Mouse (Mus musculus) heart, adult 2 months (tissue): ENCODE data around the gene Rd3. TPM values are rescaled to one million over a fixed set of nuclear protein-coding genes. Genes with fewer than 3 reads are reported as not detected.

Experiments
- DNase-seq, 2 experiments: peaks; one replicate each; pipeline ENCODE4 v3.0.0; 2021
- H3K27ac ChIP-seq: fragments of 200-600 bp; 2 replicates; pipeline ENCODE4 v1.8.1; 2022
- H3K27me3 ChIP-seq: fragments of 200-500 bp; 2 replicates; pipeline ENCODE4 v1.6.1; 2012; ENCODE audit warnings: mild to moderate bottlenecking, low read length, inconsistent platforms, mixed read lengths; ENCODE audit not compliant: control insufficient read depth, insufficient read depth
- H3K36me3 ChIP-seq: fragments of 200-500 bp; 2 replicates; pipeline ENCODE4 v1.6.1; 2012; ENCODE audit warnings: low read length, inconsistent platforms; ENCODE audit not compliant: control insufficient read depth, insufficient read depth
- H3K4me1 ChIP-seq: fragments of 200-500 bp; 2 replicates; pipeline ENCODE4 v1.6.1; 2011; ENCODE audit warnings: low read length; ENCODE audit not compliant: control insufficient read depth, insufficient read depth
- H3K4me3 ChIP-seq: fragments of 200-600 bp; 2 replicates; pipeline ENCODE4 v1.8.1; 2022
- H3K79me2 ChIP-seq: fragments of 200-500 bp; replicated peaks from 2 replicates; pipeline ENCODE4 v1.6.1; 2012; ENCODE audit warnings: mild to moderate bottlenecking, inconsistent platforms, low read length, moderate library complexity, mixed read lengths; ENCODE audit not compliant: control insufficient read depth, insufficient read depth
- H3K9ac ChIP-seq: fragments of 200-500 bp; 2 replicates; pipeline ENCODE4 v1.6.1; 2012; ENCODE audit warnings: low read depth, mild to moderate bottlenecking, control low read depth, inconsistent platforms, low read length, mixed read lengths
- CTCF ChIP-seq: fragments of 200-600 bp; IDR thresholded peaks from 2 replicates; pipeline ENCODE4 v1.8.1; 2022; ENCODE audit warnings: antibody characterized with exemption, mild to moderate bottlenecking, moderate library complexity
- EP300 ChIP-seq: fragments of 200-500 bp; IDR thresholded peaks from 2 replicates; pipeline ENCODE4 v1.6.1; 2011; ENCODE audit warnings: low read depth, low read length, control low read depth; ENCODE audit not compliant: insufficient read depth
- POLR2A ChIP-seq: fragments of 200-500 bp; IDR thresholded peaks from 2 replicates; pipeline ENCODE4 v1.6.1; 2011; ENCODE audit warnings: mild to moderate bottlenecking, low read depth, low read length, control low read depth; ENCODE audit not compliant: insufficient read depth
- WGBS: fragments of 180-500 bp; shearing (Covaris S2); methylation state at CpG from one replicate; pipeline ENCODE4 v1.1.7; 2018; 5-methylcytosine and 5-hydroxymethylcytosine counted together
- intact Hi-C: fragments of 180-260 bp; cut with DNase I; formaldehyde crosslinking; loops from one replicate; pipeline ENCODE4 v1.15.1; 2025
- polyA plus RNA-seq: library from polyadenylated mRNA; depleted of rRNA; stranded (reverse); fragments of >200 nt; gene quantifications from 2 replicates; pipeline ENCODE4 v1.2.3, GENCODE M21; 2012
- total RNA-seq, 2 experiments: library from RNA; stranded (reverse); gene quantifications; 2 replicates each; pipeline ENCODE4 v1.2.3; 2021

Gene Rd3
- total and polyA plus RNA-seq, 3 experiments = 0.18 to 0.49 (median 0.23) TPM

DNA sequence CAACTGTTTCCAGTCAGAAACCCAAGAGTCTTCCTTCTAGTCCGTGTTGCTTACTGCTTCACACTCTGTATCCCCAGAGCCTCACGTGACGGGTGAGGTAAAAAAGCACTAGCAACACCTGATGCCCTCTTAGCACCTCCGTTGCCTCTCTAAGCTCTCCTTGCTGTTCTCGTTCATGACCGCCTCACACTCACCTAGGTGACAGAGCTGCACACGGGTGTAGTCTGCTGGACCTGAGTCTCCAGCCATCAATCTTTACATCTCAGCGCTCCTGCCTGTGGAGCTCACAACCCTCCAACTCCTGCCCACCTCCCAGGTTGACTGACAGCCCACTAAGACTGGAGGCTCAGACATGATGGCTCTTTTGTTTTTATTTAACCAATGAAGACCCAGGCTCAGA, 29.4 kb upstream of the Rd3 start:
- no peaks in the 10 kb centered on the region for H3K36me3 ChIP-seq
- no peak for TF ChIP-seq CTCF
- TF ChIP-seq EP300 = no peak
- TF ChIP-seq POLR2A = no peak
- intact Hi-C loops = no loop called here
- no peaks in the 10 kb centered on the region for H3K27me3 ChIP-seq
- peak in 1 of 2 experiments; percentile 14 for DNase-seq
- no peak overlapping the region for H3K9ac ChIP-seq
- peaks cover 9% of the 10 kb centered on the region for H3K4me1 ChIP-seq
- no peaks in the 10 kb centered on the region for H3K79me2 ChIP-seq
- no peak overlapping the region; the same call in 1 of the 2 replicates for H3K27ac ChIP-seq
- no peak overlapping the region for H3K4me3 ChIP-seq
- 92% methylated on average over 8 of the region's 8 CpGs for WGBS

DNA sequence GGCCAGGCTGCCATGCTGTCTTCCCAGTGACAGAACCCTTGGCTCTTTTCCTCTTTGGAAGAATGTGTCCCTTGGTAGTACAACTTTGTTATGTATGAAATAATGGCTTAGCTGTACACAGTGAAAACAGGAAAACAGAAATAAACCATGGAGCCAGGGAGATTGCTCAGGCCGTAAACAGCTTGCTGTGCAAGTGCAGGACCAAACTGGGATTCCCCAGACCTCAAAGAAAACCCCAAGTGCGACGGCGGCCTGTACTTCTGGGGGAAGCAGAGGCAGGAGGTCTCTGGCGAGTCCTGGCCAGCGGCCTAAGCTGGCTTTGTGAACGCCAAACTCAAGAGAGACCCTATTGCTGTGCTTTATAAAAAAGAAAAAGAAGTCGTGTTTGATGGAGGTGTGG, 28.6 kb upstream of the Rd3 start:
- intact Hi-C loops = no loop called here
- peaks cover 9% of the 10 kb centered on the region for H3K4me1 ChIP-seq
- no peaks in the 10 kb centered on the region for H3K36me3 ChIP-seq
- no peak overlapping the region for H3K4me3 ChIP-seq
- DNase-seq = no peak
- TF ChIP-seq EP300 (no peak), POLR2A (no peak), CTCF (no peak)
- no peak overlapping the region for H3K27ac ChIP-seq
- H3K9ac ChIP-seq = no peak overlapping the region
- WGBS = 86% methylated on average over 8 of the region's 8 CpGs
- no peaks in the 10 kb centered on the region for H3K79me2 ChIP-seq
- no peaks in the 10 kb centered on the region for H3K27me3 ChIP-seq

DNA sequence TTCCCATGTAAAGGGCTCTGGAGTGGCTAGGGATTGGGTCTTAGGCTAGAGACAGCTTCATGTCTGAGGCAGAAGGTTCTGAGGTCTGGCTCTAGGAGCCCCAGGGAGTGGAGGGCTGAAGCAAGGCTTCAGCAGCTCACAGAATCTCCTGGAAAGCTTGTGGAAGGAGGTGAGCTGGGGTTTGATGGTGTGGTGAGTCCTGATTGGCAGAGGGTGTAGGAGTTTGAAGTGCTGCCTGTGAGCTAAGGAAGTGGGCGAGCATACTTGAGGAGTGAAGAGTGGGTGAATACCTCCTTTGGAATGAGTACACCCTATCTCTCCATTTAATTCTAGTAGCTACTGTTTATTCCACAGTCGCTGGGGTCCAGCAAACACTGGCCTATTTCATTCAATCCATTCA, 26.6 kb upstream of the Rd3 start:
- no peaks in the 10 kb centered on the region for H3K27me3 ChIP-seq
- TF ChIP-seq POLR2A (no peak), CTCF (no peak), EP300 (no peak)
- intact Hi-C loops = no loop called here
- 71% methylated on average over 2 of the region's 2 CpGs for WGBS
- H3K4me1 ChIP-seq = peaks cover 18% of the 10 kb centered on the region
- H3K27ac ChIP-seq = no peak overlapping the region
- H3K36me3 ChIP-seq = no peaks in the 10 kb centered on the region
- no peak overlapping the region for H3K9ac ChIP-seq
- H3K4me3 ChIP-seq = no peak overlapping the region
- no peak for DNase-seq
- no peaks in the 10 kb centered on the region for H3K79me2 ChIP-seq

GRCm38 (mm10) chr1:191952733-191953335, 24.3 kb upstream of the Rd3 start:
- Histone ChIP-seq H3K4me3 (no peak overlapping the region), H3K9ac (no peak overlapping the region), H3K27me3 (no peaks in the 10 kb centered on the region), H3K79me2 (no peaks in the 10 kb centered on the region), H3K4me1 (peaks cover 24% of the 10 kb centered on the region), H3K27ac (no peak overlapping the region), H3K36me3 (no peaks in the 10 kb centered on the region)
- TF ChIP-seq EP300 (no peak), CTCF (no peak), POLR2A (no peak)
- intact Hi-C loops = no loop called here
- 91% methylated on average over 11 of the region's 11 CpGs for WGBS
- no peak for DNase-seq

DNA sequence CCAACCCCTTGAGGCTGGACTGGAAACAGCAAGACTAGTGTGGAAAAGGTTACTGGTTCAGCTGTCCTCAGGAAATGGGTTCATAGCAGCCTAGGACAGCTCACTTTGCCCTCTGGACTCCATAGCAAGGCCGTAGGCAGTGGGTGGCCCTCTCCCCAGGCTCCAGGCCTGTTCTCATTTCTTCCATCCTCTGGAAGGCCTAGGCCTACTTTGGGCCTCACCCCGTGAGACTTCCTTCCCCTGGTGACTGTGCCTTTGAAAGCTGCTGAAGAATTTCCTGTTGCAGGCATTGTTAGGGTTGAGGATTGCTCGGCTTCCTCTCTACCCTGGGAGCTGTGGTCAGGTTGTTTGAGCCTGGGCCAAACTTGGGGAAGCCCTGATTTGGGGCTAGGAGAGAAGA, 22.1 kb upstream of the Rd3 start:
- intact Hi-C loops = no loop called here
- peak overlapping the region; percentile 93 for H3K27ac ChIP-seq
- H3K79me2 ChIP-seq = no peaks in the 10 kb centered on the region
- no peaks in the 10 kb centered on the region for H3K36me3 ChIP-seq
- peaks cover 24% of the 10 kb centered on the region for H3K4me1 ChIP-seq
- TF ChIP-seq EP300 (peak; percentile 83; the same call in 1 of the 2 replicates), CTCF (0 out of 2 replicates have a peak, but pooled peaks have one; percentile 7), POLR2A (peak; percentile 48; the same call in 1 of the 2 replicates)
- H3K4me3 ChIP-seq = no peak overlapping the region
- H3K27me3 ChIP-seq = no peaks in the 10 kb centered on the region
- 45% methylated on average over 3 of the region's 3 CpGs for WGBS
- no peak overlapping the region for H3K9ac ChIP-seq
- peak; percentile 59 to 75 for DNase-seq

GRCm38 (mm10) chr1:191956261-191956660, 20.9 kb upstream of the Rd3 start:
- Histone ChIP-seq H3K4me1 (peaks cover 22% of the 10 kb centered on the region), H3K79me2 (no peaks in the 10 kb centered on the region), H3K4me3 (peak overlapping the region; percentile 28; the same call in 1 of the 2 replicates), H3K27me3 (no peaks in the 10 kb centered on the region), H3K36me3 (no peaks in the 10 kb centered on the region), H3K9ac (peak overlapping the region; percentile 11; the same call in 1 of the 2 replicates), H3K27ac (peak overlapping the region; percentile 93)
- peak; percentile 65 to 67 for DNase-seq
- WGBS = 51% methylated on average over 3 of the region's 3 CpGs
- TF ChIP-seq CTCF (no peak), POLR2A (0 out of 2 replicates have a peak, but pooled peaks have one; percentile 38), EP300 (peak; percentile 68; the same call in 1 of the 2 replicates)
- intact Hi-C loops = loop anchor here (2.0 kb wide), 1 partner anchor 49 kb away; the partner anchor contains the start of gene Slc30a1
